Mouse (Mus musculus): ENCODE measurements around the gene Srarp. TPM values are rescaled to one million over a fixed set of nuclear protein-coding genes. Genes with fewer than 3 reads are reported as not detected.
A peak's percentile ranks its signal among the peaks of the same experiment; 100 is the strongest.

Gene Srarp
- under 1 TPM; 0.34 to 0.43 TPM for total RNA-seq (2021)
- long read RNA-seq, experiment 1 = 0 reads
- long read RNA-seq, experiment 2 = 0 reads

DNA sequence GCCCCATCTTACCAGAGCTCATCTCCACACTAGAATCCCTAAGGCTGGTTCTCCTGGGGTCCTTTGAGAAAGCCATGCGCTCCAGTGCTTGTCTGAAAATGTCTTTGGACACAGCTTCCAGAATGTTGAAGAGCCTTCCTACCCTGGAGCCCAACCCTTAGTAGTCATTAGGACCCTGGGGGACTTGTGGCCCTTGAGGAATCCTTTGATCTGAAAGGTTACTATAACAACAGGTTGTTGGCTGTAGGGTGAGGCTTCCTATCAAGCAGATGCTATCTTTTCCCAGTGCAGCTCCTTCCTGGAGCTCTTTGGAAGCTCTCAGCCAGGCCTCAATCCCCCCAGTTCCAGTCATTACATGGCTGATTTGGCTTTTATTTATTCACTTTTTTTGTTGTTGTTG is at the start of gene Srarp:
Gene Srarp, minus strand, starts transcription at position 132 of the 400 bp plus-strand sequence.
- intact Hi-C loops (cut with DNase I) = no loop called here
- DNase-seq = no peak

DNA sequence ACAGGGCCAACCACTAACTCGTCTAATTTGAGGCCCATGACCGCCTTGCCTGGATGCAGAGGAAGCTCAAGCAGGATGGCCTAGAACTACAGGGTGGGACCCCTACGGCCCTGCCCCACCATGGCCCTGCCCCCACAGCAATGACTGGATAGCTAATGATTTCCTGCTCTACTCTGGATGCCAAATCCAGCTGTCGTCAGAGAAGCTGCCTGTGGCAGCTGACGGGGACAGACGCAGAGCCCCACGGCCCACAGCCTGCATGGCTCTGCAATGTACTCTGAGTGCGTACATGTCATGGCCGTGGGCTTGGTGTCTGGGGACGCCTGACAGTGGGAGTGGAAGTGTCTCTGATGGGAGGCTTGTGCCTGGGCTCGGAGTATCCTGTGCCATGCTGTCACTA is 48.2 kb upstream of the Srarp start:
- no peak for DNase-seq
- intact Hi-C loops (cut with DNase I) = no loop called here

DNA sequence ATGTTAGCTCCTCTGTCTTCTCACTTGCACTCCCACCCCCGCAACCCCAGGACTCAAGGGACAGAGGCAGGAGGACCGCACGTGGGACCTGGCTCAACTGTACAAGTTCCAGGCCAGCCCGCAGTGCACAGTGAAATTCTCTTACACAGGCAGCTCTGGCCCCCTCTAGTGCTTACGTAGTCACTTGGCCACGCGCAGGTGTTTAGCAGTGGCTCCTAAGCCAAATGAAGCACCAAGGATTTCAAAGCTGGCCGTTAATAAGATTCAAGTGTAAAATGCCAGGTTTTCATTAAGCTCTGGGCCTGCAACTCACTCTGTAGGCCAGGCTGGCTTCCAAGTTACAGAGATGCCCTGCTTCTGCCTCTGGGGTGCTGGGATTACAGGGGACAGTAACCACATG is 43.5 kb upstream of the Srarp start:
- intact Hi-C loops (cut with DNase I) = no loop called here
- DNase-seq = no peak

DNA sequence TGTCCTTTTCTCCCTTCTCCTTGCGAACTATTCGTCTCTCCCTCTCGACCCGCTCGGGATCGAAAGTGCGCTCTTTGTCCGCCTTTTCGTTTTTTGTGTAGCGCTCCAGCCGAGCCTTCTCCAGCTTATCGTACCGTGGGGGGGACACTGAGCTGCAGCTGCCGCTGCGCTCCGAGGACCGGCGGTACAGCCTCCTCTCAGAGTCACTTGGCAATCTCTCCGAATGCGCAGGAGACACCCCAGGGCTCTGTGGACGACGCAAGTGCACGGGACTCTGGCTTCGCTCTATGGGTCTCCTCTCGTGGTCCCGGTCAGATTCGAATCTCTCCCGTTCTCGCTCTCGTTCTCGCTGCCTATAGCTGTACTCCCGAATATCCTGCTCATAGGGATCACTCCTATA is 42.9 kb upstream of the Srarp start:
- DNase-seq = no peak
- intact Hi-C loops (cut with DNase I) = no loop called here

DNA sequence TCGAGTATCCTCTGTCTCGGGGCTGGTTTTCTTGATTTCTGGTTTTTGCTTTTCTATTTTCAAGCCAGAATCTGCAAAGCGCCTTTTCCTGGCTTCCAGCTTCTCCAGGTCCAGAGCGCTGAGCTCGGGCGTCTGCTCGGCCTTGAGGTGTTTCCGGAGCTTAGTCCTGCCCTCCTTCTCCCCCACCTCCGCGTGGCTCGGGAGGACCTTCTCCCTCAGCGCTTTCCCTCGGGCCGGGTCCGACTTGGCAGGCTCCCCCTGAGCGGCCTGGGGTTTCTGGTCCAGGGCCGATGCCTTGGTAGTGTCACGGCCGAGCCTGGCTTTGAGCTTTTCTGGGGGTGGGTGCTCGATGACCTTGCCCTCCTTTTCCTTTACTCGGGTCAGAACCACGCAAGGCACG is 42.3 kb upstream of the Srarp start:
- DNase-seq = no peak
- intact Hi-C loops (cut with DNase I) = no loop called here

DNA sequence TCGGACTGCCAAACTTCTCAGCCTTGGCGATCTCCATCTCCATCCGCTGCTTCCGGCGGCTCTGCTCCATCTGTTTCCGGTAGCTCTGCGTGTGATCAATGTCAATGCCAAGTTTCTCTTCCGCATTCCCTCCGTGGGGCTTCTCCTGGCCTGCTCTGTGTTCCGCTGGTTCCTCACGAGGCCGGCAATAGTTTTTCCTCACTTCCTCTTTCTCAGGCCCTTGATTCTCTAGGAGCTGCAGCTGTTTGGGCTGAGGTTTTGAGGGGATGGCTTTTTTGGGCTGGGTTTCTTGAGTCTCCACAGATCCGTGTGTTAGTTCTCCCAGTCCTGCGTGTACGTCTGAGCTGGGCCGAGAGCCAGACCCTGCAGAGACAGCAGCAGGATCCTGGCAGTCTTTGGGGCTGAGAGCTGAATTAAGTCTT is 41.8 kb upstream of the Srarp start:
- DNase-seq = peak; percentile 47 to 51
- intact Hi-C loops (cut with DNase I) = no loop called here

DNA sequence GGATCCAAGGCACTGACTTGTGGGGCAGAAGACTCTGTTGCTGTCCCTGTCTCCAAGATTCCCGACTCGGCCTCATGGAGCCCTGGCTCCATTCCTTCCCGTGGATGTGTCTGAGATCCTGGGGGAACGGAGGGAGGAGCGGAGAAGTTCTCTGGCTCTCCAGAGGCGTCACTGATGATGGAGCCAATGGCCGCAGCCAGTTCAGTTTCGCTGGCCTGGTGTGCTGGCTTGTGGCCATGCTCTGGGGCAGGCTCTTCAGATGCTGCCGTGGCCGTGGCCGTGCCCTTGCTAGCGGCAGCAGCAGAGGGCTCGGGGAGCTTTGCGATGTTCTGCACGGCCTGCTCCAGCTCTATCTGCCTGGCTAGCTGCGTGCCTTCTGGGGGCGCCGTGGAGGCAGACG is 38.5 kb upstream of the Srarp start:
- intact Hi-C loops (cut with DNase I) = no loop called here
- no peak for DNase-seq

DNA sequence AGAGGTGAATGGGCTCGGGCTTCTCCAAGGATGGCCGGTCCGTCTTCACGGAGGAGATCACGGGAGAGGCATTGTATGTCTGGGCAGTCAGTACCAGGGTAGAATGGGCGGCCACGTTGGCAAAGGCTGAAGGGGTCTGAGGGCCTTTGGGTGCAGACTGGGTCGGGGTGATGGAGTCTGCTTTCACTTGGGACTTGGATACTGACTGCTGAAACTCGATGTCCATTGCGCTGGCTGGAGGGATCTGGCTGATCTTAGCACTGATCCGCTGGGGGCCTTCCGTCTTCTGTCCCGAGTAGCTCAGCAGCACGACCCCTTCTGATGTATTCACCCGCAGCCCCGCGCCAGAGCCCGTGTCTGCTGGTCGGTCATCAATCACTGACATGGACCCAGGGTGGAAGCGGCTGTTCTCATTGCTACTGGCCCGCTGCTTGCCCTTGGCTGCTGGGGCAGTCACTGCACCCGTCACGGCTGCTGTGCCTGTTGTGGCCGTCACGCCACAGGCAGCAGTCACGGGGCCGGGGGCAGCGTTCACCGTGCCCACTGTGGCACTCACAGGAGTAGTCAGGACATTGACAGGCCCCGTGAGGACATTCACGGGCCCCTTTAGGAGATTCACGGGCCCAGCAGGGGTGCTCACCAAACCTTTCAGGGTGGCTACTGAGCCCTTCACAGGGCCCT is 36.9 kb upstream of the Srarp start:
- intact Hi-C loops (cut with DNase I) = no loop called here
- no peak for DNase-seq

DNA sequence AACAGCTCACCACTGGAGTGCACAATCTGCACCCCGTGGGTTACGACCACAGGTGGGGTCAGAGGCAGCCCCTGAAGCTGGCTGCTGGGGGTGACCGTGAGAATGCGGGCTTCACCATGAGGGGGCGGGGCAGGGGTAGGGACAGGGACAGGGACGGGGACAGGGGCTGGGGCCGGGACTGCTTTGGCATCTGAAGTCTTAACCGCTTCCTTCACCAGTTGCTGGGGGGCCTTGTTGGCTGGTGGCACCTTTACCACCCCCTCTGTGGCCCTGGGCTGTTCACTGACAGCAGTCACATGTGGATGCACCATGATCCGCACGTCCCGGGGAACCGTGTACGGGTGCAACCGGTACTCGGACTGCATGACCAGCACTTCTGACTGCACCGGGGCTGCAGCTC is 35.6 kb upstream of the Srarp start:
- DNase-seq = no peak

DNA sequence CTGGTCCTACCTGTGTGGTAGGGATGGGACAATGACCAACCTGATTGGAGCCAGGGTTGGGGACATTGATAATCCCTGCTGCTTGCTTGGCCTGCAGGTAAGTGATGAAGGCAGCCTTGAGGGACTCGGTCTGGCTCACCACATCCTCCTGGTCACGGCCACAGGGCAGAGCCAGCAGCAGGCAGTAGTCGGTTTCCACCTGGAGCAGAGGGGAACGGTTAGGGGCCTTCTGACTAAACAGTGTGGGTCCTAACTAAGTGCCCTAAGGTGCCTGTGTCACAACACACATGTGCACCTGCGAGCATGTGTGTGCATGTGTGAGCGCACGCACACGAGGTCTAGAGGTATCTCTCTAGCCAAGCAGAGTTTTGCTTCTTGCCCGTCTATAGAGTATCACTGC is 33.4 kb upstream of the Srarp start:
- intact Hi-C loops (cut with DNase I) = no loop called here

More for the DNA sequence above, 35.6 kb upstream of the Srarp start:
- intact Hi-C loops (cut with DNase I) = no loop called here

DNA sequence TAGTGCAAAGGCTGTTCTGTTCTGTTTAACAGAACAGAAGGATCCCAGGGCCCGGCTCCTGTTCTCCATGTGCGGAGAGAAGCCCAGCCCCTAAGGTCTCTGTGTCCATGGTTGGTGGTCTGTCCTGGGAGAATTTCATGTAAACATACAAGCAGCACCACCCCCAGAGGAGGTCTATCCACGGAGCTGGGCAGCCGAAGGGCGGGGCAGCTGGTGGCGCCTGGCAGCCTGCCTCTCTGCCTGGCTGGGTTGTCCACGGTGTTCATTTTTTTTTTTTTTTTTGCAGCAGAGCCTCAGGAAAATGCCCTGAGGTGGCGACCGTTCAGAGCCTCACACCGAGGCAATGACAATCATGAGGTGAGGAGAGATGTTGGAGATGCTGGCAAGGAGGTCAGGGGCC is 32.7 kb upstream of the Srarp start:
- peak in 1 of 2 experiments; percentile 49 for DNase-seq
- intact Hi-C loops (cut with DNase I) = no loop called here

More for the DNA sequence above, 33.4 kb upstream of the Srarp start:
- DNase-seq = no peak

DNA sequence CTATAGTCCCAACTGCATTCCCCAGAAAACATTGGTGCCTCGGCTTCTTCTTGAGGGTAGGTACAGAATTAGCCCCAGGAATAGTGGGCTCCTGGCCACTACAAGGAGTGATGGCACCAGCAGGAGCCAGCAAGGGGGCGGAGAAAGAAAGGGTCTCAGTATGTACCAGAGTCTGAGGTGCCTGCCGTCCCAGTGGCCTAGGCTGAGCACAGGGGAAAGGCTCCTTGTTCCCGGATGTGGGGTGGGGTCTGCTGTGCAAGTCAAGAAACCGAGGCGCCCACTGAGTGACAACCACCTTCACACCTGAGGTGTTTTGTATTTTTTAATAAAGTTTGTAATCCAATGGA is 31.6 kb upstream of the Srarp start:
- intact Hi-C loops (cut with DNase I) = no loop called here
- no peak for DNase-seq

DNA sequence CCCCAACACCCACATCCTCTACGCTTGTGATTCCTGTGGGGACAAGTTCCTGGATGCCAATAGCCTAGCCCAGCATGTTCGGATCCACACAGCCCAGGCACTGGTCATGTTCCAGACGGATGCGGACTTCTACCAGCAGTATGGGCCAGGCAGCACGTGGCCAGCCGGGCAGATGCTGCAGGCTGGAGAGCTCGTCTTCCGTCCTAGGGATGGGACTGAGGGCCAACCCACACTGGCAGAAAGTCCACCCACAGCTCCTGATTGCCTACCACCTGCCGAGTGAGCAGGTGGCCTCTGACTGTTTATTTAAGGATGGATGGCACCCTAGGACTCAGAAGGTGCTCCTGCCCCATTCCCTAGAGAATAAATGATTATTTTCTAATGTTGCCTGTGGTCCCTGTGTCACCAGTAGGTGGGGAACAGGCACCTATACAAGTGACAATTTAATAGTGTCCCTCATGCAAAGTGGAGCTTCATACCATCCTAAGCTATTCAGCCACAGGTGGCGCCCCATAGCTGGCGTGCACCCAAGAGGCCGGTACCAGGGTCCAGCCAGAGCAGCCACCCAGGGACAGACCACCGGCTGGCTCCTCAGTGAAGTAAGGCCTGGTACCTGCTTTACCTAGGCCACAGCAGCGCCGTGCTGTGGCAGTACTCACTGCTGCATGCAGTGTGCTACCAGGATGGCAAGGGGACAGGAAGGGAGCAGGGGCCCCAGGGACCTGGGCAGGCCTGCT is 31.1 kb upstream of the Srarp start:
- intact Hi-C loops (cut with DNase I) = no loop called here
- no peak for DNase-seq

DNA sequence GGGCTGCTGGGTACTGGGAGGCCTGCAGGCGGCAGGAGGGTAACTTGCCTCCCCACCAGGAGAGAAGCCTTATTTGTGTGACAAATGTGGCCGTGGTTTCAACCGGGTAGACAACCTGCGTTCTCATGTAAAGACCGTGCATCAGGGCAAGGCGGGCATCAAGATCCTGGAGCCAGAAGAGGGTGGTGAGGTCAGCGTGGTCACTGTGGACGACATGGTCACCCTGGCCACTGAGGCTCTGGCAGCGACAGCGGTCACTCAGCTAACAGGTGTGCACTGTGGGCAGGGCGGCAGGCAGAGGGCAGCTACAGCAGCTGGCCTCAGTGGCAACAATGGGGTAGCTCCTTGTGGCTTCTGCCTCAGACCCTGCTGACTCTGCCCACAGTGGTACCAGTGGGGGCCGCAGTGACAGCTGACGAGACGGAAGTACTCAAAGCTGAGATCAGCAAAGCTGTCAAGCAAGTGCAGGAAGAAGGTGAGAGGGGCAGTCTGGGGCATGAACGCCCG is 30.4 kb upstream of the Srarp start:
- no peak for DNase-seq
- intact Hi-C loops (cut with DNase I) = no loop called here

DNA sequence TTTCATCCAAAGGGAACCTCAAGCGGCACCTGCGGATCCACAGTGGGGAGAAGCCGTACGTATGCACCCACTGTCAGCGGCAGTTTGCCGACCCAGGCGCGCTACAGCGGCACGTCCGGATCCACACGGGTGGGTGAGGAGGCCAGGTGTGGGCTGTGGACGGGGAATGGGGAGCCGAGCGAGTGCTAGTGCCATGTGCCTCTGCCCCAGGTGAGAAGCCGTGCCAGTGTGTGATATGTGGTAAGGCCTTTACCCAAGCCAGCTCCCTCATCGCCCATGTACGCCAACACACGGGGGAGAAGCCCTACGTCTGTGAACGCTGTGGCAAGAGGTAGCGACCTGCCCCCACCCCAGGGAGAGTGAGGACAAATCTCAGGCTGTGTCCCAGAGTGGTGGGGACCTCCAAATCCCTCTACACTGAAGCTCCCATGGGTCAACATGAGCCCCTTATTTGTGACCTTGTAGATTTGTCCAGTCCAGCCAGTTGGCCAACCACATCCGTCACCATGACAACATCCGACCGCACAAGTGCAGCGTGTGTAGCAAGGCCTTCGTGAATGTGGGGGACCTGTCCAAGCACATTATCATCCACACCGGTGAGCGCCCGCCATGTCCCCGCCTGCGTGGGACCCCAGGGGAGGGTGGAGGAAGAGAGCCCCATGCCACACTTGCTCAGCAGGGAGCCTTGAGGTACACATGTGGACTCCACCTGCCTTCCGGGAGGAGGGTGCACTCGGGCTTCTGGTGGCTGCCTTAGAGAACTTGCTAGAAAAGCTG is 29.8 kb upstream of the Srarp start:
- intact Hi-C loops (cut with DNase I) = no loop called here
- DNase-seq = no peak

DNA sequence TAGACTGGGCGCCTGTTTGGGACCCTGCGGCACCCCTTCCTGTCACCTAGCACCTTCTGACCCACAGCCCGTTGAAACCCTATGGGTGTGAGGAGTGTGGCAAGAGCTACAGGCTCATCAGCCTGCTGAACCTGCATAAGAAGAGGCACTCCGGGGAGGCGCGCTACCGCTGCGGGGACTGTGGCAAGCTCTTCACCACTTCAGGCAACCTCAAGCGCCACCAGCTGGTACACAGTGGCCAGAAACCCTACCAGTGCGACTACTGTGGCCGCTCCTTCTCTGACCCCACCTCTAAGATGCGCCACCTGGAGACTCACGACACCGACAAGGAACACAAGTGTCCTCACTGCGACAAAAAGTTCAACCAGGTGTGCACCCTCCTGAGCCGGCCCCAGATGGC is 28.8 kb upstream of the Srarp start:
- no peak for DNase-seq
- intact Hi-C loops (cut with DNase I) = no loop called here

DNA sequence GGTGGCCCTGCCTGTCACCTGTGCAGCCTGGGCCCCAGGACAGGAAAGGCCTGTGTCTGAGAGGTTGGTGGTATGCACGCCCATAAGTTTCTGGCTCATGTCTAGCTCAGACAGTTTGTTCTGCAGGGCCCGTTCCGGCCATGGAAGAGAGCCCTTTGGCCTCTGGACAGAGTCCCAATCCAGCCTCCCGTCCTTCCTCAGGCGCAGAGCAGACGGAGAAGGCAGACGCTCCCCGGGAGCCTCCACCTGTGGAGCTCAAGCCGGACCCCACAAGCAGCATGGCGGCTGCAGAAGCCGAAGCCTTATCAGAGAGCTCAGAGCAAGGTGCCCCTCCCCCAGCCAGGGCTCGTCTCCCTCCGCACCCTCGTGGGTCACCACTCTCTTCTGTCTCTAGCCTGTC is 27.6 kb upstream of the Srarp start:
- DNase-seq = no peak
- intact Hi-C loops (cut with DNase I) = no loop called here

DNA sequence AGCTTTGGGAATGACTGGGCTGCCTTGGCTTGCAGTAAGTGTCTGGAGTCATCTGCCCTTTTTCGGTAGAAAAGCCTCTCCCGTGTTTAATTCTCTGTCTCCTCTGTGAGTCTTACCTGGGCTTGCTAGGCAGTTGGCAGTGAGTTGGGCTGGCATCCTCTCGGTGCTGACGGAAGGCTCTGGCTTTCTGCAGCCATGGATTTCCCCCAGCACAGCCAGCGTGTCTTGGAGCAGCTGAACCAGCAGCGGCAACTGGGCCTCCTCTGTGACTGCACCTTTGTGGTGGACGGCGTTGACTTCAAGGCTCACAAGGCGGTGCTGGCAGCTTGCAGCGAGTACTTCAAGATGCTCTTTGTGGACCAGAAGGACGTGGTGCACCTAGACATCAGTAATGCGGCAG is 25.7 kb upstream of the Srarp start:
- no peak for DNase-seq
- intact Hi-C loops (cut with DNase I) = no loop called here

DNA sequence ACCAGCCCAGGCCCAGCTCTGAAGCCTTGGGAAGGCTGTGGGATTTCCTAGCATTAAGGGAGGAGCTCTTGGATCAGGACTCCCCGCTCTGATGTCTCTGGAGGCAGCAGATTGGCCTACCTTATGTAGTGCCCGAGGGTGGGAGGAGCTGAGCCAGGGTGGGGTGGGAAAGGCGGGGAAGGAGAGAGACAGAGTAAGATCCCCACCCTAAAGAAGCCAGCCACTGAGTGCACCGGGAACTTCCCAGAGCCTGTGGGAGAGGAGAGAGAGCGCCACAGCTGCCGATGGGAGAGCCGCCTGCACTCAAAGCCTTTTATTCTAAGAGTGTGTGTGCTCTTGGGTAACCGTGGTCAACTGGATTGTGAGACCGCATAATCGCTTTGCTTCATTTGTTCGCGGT is 25.2 kb upstream of the Srarp start:
- no peak for DNase-seq
- intact Hi-C loops (cut with DNase I) = no loop called here

DNA sequence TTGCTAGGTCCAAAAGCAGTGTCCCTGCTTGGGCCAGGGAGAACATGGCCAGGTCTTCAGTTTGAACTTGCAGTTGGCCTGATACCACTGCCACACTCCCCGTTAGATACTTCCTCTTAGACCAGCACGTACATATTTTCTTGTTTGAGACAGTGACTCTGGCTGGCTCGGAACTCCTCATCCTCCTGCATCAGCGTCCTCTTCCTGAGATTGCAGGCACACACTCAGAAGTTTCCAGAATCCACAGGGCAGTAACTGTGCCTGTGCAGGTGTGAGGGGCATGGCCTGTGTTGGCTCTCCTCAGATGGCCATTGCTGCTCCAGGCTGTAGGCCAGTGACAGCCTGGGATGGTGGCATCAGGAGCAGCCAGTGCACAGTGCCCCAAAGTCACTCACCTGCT is 24.6 kb upstream of the Srarp start:
- intact Hi-C loops (cut with DNase I) = no loop called here
- no peak for DNase-seq

DNA sequence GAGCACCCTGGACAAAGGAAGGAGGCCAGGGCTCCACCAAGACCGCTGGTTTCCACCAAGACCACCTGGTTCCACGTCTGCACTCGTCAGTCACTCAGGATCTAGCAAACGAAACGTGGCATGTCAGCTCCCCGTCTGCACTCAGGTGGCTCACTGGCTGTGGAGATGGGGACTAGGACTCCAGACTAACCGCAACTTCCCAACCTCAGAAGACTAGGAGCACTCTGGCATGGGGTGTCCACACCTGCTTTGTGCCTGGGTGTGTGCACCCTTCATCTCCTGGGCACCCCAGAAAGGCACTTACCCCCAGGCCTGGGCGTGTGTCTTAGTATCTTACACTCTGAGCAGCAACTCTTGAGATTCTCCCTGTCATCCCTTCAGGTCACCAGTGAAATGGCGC is 23.9 kb upstream of the Srarp start:
- intact Hi-C loops (cut with DNase I) = no loop called here
- no peak for DNase-seq

Measured in heart, postnatal 14 days (tissue).